Mouse (Mus musculus) lung, adult 2 months (tissue): ENCODE data around the gene Spint2.

Experiments
- CTCF ChIP-seq: fragments of 200-500 bp; IDR thresholded peaks from 2 replicates; pipeline ENCODE4 v1.5.1; 2011; ENCODE audit warnings: mild to moderate bottlenecking, low read length, control low read depth; ENCODE audit not compliant: insufficient read depth
- POLR2A ChIP-seq: fragments of 200-500 bp; IDR thresholded peaks from 2 replicates; pipeline ENCODE4 v1.6.1; 2011; ENCODE audit warnings: low read depth, mild to moderate bottlenecking, control low read depth, low read length, borderline replicate concordance; ENCODE audit errors: extremely low read depth

- no peak for TF ChIP-seq CTCF
- no peak for TF ChIP-seq POLR2A
Measured at GRCm38 (mm10) chr7:29271687-29272465, 9.8 kb downstream of the Spint2 start.
